In genomic region chr8:18344838-18345237, GRCm38 (mm10) we compare ENCODE assay signal across 22 mouse cellular contexts.
DNase-seq lines count a peak whose midpoint lies in the region; ATAC-seq and TF ChIP-seq lines count a peak whose summit lies in the region.
"Had no signal": no experiment of that assay in that cellular context is flagged by ENCODE, and none has a peak within 500 bp of the region (broad histone marks: within the 10 kb centered on the region; RNA-seq: fewer than 3 reads in every experiment).

No protein-coding gene starts in this region.

- H3K4me1 ChIP-seq in forebrain, embryonic 12.5 days: no peaks in the 10 kb centered on the region
- no peaks in the 10 kb centered on the region for H3K4me1 ChIP-seq in forebrain, postnatal 0 days (ENCODE audit: insufficient read depth)
- no peaks in the 10 kb centered on the region for H3K4me1 ChIP-seq in hindbrain, embryonic 15.5 days (replicated peaks)
- no peaks in the 10 kb centered on the region for H3K4me1 ChIP-seq in hindbrain, embryonic 16.5 days (ENCODE audit: control insufficient read depth, insufficient read depth, low read depth, low read length)
- no peaks in the 10 kb centered on the region for H3K4me1 ChIP-seq in neural tube, embryonic 11.5 days (ENCODE audit: control insufficient read depth, insufficient read depth, low read length)
- H3K4me1 ChIP-seq in neural tube, embryonic 15.5 days: no peaks in the 10 kb centered on the region
- H3K4me1 ChIP-seq: embryonic facial prominence, embryonic 10.5 days; embryonic facial prominence, embryonic 15.5 days; heart, embryonic 13.5 days; hindbrain, embryonic 10.5 days; liver, embryonic 15.5 days had no signal

- H3K36me3 ChIP-seq in forebrain, embryonic 12.5 days (replicated peaks): no peaks in the 10 kb centered on the region
- H3K36me3 ChIP-seq in forebrain, postnatal 0 days (ENCODE audit: insufficient read depth): no peaks in the 10 kb centered on the region
- H3K36me3 ChIP-seq in hindbrain, embryonic 15.5 days: no peaks in the 10 kb centered on the region
- H3K36me3 ChIP-seq in hindbrain, embryonic 16.5 days (ENCODE audit: control insufficient read depth, insufficient read depth, low read length): no peaks in the 10 kb centered on the region
- no peaks in the 10 kb centered on the region for H3K36me3 ChIP-seq in neural tube, embryonic 11.5 days (ENCODE audit: control insufficient read depth, insufficient read depth, low read length)
- no peaks in the 10 kb centered on the region for H3K36me3 ChIP-seq in neural tube, embryonic 15.5 days
- H3K36me3 ChIP-seq: embryonic facial prominence, embryonic 10.5 days; embryonic facial prominence, embryonic 15.5 days; G1E; heart, embryonic 13.5 days; hindbrain, embryonic 10.5 days; liver, embryonic 15.5 days had no signal

- no peaks in the 10 kb centered on the region for H3K9me3 ChIP-seq in forebrain, embryonic 12.5 days
- H3K9me3 ChIP-seq in forebrain, postnatal 0 days (ENCODE audit: low read length): no peaks in the 10 kb centered on the region
- no peaks in the 10 kb centered on the region for H3K9me3 ChIP-seq in hindbrain, embryonic 15.5 days
- no peaks in the 10 kb centered on the region for H3K9me3 ChIP-seq in hindbrain, embryonic 16.5 days (ENCODE audit: control insufficient read depth, low read length)
- H3K9me3 ChIP-seq in neural tube, embryonic 11.5 days (ENCODE audit: control insufficient read depth, low read length): no peaks in the 10 kb centered on the region
- no peaks in the 10 kb centered on the region for H3K9me3 ChIP-seq in neural tube, embryonic 15.5 days (replicated peaks)
- H3K9me3 ChIP-seq: embryonic facial prominence, embryonic 10.5 days; embryonic facial prominence, embryonic 15.5 days; G1E; heart, embryonic 13.5 days; hindbrain, embryonic 10.5 days; liver, embryonic 15.5 days had no signal

- 79% methylated on average over 5 of the region's 5 CpGs for WGBS in forebrain, embryonic 12.5 days
- 80% methylated on average over 5 of the region's 5 CpGs for WGBS in forebrain, postnatal 0 days
- 84% methylated on average over 5 of the region's 5 CpGs for WGBS in hindbrain, embryonic 15.5 days
- WGBS in hindbrain, embryonic 16.5 days: 87% methylated on average over 5 of the region's 5 CpGs
- 93% methylated on average over 5 of the region's 5 CpGs for WGBS in neural tube, embryonic 11.5 days
- WGBS in neural tube, embryonic 15.5 days: 83% methylated on average over 5 of the region's 5 CpGs

- H3K27ac ChIP-seq in forebrain, embryonic 12.5 days: no peak overlapping the region
- no peak overlapping the region for H3K27ac ChIP-seq in forebrain, postnatal 0 days (ENCODE audit: low read depth, low read length)
- H3K27ac ChIP-seq in hindbrain, embryonic 15.5 days (replicated peaks): no peak overlapping the region
- no peak overlapping the region for H3K27ac ChIP-seq in hindbrain, embryonic 16.5 days (ENCODE audit: low read depth, low read length)
- H3K27ac ChIP-seq in neural tube, embryonic 11.5 days (ENCODE audit: low read depth, low read length): no peak overlapping the region
- H3K27ac ChIP-seq in neural tube, embryonic 15.5 days (replicated peaks): 0 out of 2 replicates have a peak overlapping the region, but pooled peaks have one; percentile 13
- H3K27ac ChIP-seq: embryonic facial prominence, embryonic 10.5 days; embryonic facial prominence, embryonic 15.5 days; heart, embryonic 13.5 days; hindbrain, embryonic 10.5 days; kidney, postnatal 0 days; liver, embryonic 15.5 days; stomach, postnatal 0 days had no signal

- no peak for DNase-seq in forebrain, postnatal 0 days
- peak; percentile 14 for DNase-seq in neural tube, embryonic 11.5 days (ENCODE audit: low spot score)
- DNase-seq in neural tube, embryonic 10.5 days (ENCODE audit: extremely low spot score, low spot score): no peak
- DNase-seq in thymus, postnatal 14 days: no peak
- DNase-seq: adrenal gland, adult 8-10 months; gastrocnemius, postnatal 25 days; thymus, adult 18-20 months; thymus, postnatal 36 days had no signal

- TF ChIP-seq CTCF in forebrain, postnatal 0 days (IDR thresholded peaks at IDR 0.05; ENCODE audit: low read depth): no peak

- ATAC-seq in forebrain, embryonic 12.5 days (ENCODE audit: low FRiP score): peak; percentile 47; the same call in 1 of the 2 replicates
- ATAC-seq in forebrain, postnatal 0 days: no peak
- peak; percentile 38; the same call in 1 of the 2 replicates for ATAC-seq in hindbrain, embryonic 15.5 days (ENCODE audit: low FRiP score, low read depth)
- no peak for ATAC-seq in hindbrain, embryonic 16.5 days
- no peak for ATAC-seq in neural tube, embryonic 11.5 days (ENCODE audit: insufficient read depth, low FRiP score, low TSS enrichment)
- ATAC-seq in neural tube, embryonic 15.5 days (ENCODE audit: low FRiP score): no peak

- H3K4me3 ChIP-seq in forebrain, embryonic 12.5 days (replicated peaks): no peak overlapping the region
- H3K4me3 ChIP-seq in forebrain, postnatal 0 days (ENCODE audit: low read depth, low read length): no peak overlapping the region
- H3K4me3 ChIP-seq in hindbrain, embryonic 15.5 days: no peak overlapping the region
- no peak overlapping the region for H3K4me3 ChIP-seq in hindbrain, embryonic 16.5 days (ENCODE audit: low read length)
- no peak overlapping the region for H3K4me3 ChIP-seq in neural tube, embryonic 11.5 days (ENCODE audit: low read depth, low read length)
- H3K4me3 ChIP-seq in neural tube, embryonic 15.5 days (replicated peaks): no peak overlapping the region
- H3K4me3 ChIP-seq: embryonic facial prominence, embryonic 10.5 days; embryonic facial prominence, embryonic 15.5 days; heart, embryonic 13.5 days; hindbrain, embryonic 10.5 days; liver, embryonic 15.5 days; myocyte had no signal

- no peak overlapping the region for H3K4me2 ChIP-seq in forebrain, embryonic 12.5 days
- H3K4me2 ChIP-seq in forebrain, postnatal 0 days (ENCODE audit: low read depth): no peak overlapping the region
- H3K4me2 ChIP-seq in hindbrain, embryonic 15.5 days: no peak overlapping the region
- H3K4me2 ChIP-seq in hindbrain, embryonic 16.5 days (ENCODE audit: low read length): no peak overlapping the region
- no peak overlapping the region for H3K4me2 ChIP-seq in neural tube, embryonic 11.5 days (ENCODE audit: low read depth)
- H3K4me2 ChIP-seq in neural tube, embryonic 15.5 days: no peak overlapping the region
- H3K4me2 ChIP-seq: embryonic facial prominence, embryonic 15.5 days; heart, embryonic 13.5 days; liver, embryonic 15.5 days; lung, embryonic 14.5 days had no signal

- no peaks in the 10 kb centered on the region for H3K27me3 ChIP-seq in forebrain, embryonic 12.5 days
- no peaks in the 10 kb centered on the region for H3K27me3 ChIP-seq in forebrain, postnatal 0 days (ENCODE audit: insufficient read depth, low read length)
- no peaks in the 10 kb centered on the region for H3K27me3 ChIP-seq in hindbrain, embryonic 15.5 days
- no peaks in the 10 kb centered on the region for H3K27me3 ChIP-seq in hindbrain, embryonic 16.5 days (replicated peaks; ENCODE audit: control insufficient read depth, insufficient read depth, low read length)
- no peaks in the 10 kb centered on the region for H3K27me3 ChIP-seq in neural tube, embryonic 11.5 days (ENCODE audit: control insufficient read depth, insufficient read depth, low read length)
- no peaks in the 10 kb centered on the region for H3K27me3 ChIP-seq in neural tube, embryonic 15.5 days (replicated peaks)
- H3K27me3 ChIP-seq: embryonic facial prominence, embryonic 15.5 days; heart, embryonic 13.5 days; liver, embryonic 15.5 days had no signal

- no peak overlapping the region for H3K9ac ChIP-seq in forebrain, embryonic 12.5 days
- no peak overlapping the region for H3K9ac ChIP-seq in forebrain, postnatal 0 days
- no peak overlapping the region for H3K9ac ChIP-seq in hindbrain, embryonic 15.5 days
- no peak overlapping the region for H3K9ac ChIP-seq in hindbrain, embryonic 16.5 days (ENCODE audit: low read depth, low read length)
- no peak overlapping the region for H3K9ac ChIP-seq in neural tube, embryonic 11.5 days (ENCODE audit: low read length)
- H3K9ac ChIP-seq in neural tube, embryonic 15.5 days (replicated peaks): no peak overlapping the region
- H3K9ac ChIP-seq: embryonic facial prominence, embryonic 15.5 days; heart, embryonic 13.5 days; liver, embryonic 15.5 days; lung, embryonic 14.5 days had no signal

Comparison
In these comparisons a context has a peak if more than half of its experiments do, and no peak if none do; other contexts are left out.
1. ATAC-seq: peak in forebrain, embryonic 12.5 days (single experiment) and hindbrain, embryonic 15.5 days (single experiment); none in forebrain, postnatal 0 days (single experiment), hindbrain, embryonic 16.5 days (single experiment), neural tube, embryonic 11.5 days (single experiment) and neural tube, embryonic 15.5 days (single experiment).